Mouse (Mus musculus): Measurements from ENCODE around the gene Col26a1. TPM values are rescaled to one million over a fixed set of nuclear protein-coding genes. Genes with fewer than 3 reads are reported as not detected.

Col26a1 gene
- polyA plus RNA-seq, 1 experiment from 2014 or later, result 35.9 TPM

GRCm38 (mm10) chr5:136914183-136914582 lies 31.2 kb upstream of the Col26a1 start:
- no peak for ATAC-seq
- peaks cover 22% of the 10 kb centered on the region for H3K36me3 ChIP-seq (ENCODE audit: control insufficient read depth, insufficient read depth, low read length)
- no peaks in the 10 kb centered on the region for H3K27me3 ChIP-seq (replicated peaks; ENCODE audit: control insufficient read depth, insufficient read depth, low read length)
- peaks cover 2% of the 10 kb centered on the region for H3K4me1 ChIP-seq (ENCODE audit: control insufficient read depth, insufficient read depth, low read depth, low read length)
- whole genome bisulfite sequencing, result 90% methylated on average over 3 of the region's 3 CpGs
- no peak overlapping the region for H3K9ac ChIP-seq (ENCODE audit: low read depth, low read length)
- no peak overlapping the region for H3K4me2 ChIP-seq (ENCODE audit: low read length)
- no peak overlapping the region for H3K4me3 ChIP-seq (ENCODE audit: low read length)
- H3K9me3 ChIP-seq (ENCODE audit: control insufficient read depth, low read length), result no peaks in the 10 kb centered on the region
- no peak overlapping the region for H3K27ac ChIP-seq (ENCODE audit: low read depth, low read length)

GRCm38 (mm10) chr5:136907991-136908857 lies 25.2 kb upstream of the Col26a1 start, which contains the start of gene Ift22:
Gene Ift22, plus strand, starts transcription at chr5:136908150.
- ATAC-seq, result peak; percentile 97
- Histone ChIP-seq H3K4me1 (ENCODE audit: control insufficient read depth, insufficient read depth, low read depth, low read length) (peaks cover 12% of the 10 kb centered on the region), H3K4me3 (ENCODE audit: low read length) (peak within 1 kb of the TSS; percentile 82), H3K36me3 (ENCODE audit: control insufficient read depth, insufficient read depth, low read length) (peaks cover 16% of the 10 kb centered on the region), H3K27ac (ENCODE audit: low read depth, low read length) (peak within 1 kb of the TSS; percentile 66), H3K27me3 (replicated peaks; ENCODE audit: control insufficient read depth, insufficient read depth, low read length) (no peaks in the 10 kb centered on the region), H3K4me2 (ENCODE audit: low read length) (peak within 1 kb of the TSS; percentile 68), H3K9ac (ENCODE audit: low read depth, low read length) (peak within 1 kb of the TSS; percentile 85), H3K9me3 (ENCODE audit: control insufficient read depth, low read length) (no peaks in the 10 kb centered on the region)
- 9% methylated on average over 32 of the region's 32 CpGs for WGBS

- peak overlapping the region; percentile 66 for H3K27ac ChIP-seq (ENCODE audit: low read depth, low read length)
- 41% methylated on average over 9 of the region's 9 CpGs for WGBS
- no peaks in the 10 kb centered on the region for H3K27me3 ChIP-seq (replicated peaks; ENCODE audit: control insufficient read depth, insufficient read depth, low read length)
- peak; percentile 1; the same call in 1 of the 2 replicates for ATAC-seq
- no peaks in the 10 kb centered on the region for H3K9me3 ChIP-seq (ENCODE audit: control insufficient read depth, low read length)
- H3K4me1 ChIP-seq (ENCODE audit: control insufficient read depth, insufficient read depth, low read depth, low read length), result peaks cover 12% of the 10 kb centered on the region
- H3K36me3 ChIP-seq (ENCODE audit: control insufficient read depth, insufficient read depth, low read length), result peaks cover 10% of the 10 kb centered on the region
- H3K4me3 ChIP-seq (ENCODE audit: low read length), result peak overlapping the region; percentile 82
- peak overlapping the region; percentile 65 for H3K9ac ChIP-seq (ENCODE audit: low read depth, low read length)
- H3K4me2 ChIP-seq (ENCODE audit: low read length), result peak overlapping the region; percentile 68
These were observed 24.6 kb upstream of the Col26a1 start for GRCm38 (mm10) chr5:136907587-136907986.

- 54% methylated on average over 7 of the region's 7 CpGs for WGBS
- Histone ChIP-seq H3K4me1 (ENCODE audit: control insufficient read depth, insufficient read depth, low read depth, low read length) (peaks cover 12% of the 10 kb centered on the region), H3K4me3 (ENCODE audit: low read length) (no peak overlapping the region), H3K36me3 (ENCODE audit: control insufficient read depth, insufficient read depth, low read length) (no peaks in the 10 kb centered on the region), H3K9me3 (ENCODE audit: control insufficient read depth, low read length) (no peaks in the 10 kb centered on the region), H3K4me2 (ENCODE audit: low read length) (no peak overlapping the region), H3K27ac (ENCODE audit: low read depth, low read length) (no peak overlapping the region), H3K9ac (ENCODE audit: low read depth, low read length) (no peak overlapping the region), H3K27me3 (replicated peaks; ENCODE audit: control insufficient read depth, insufficient read depth, low read length) (no peaks in the 10 kb centered on the region)
- ATAC-seq, result no peak
These were observed 22.6 kb upstream of the Col26a1 start for GRCm38 (mm10) chr5:136905630-136906029.

GRCm38 (mm10) chr5:136904621-136905020 lies 21.6 kb upstream of the Col26a1 start:
- no peaks in the 10 kb centered on the region for H3K27me3 ChIP-seq (replicated peaks; ENCODE audit: control insufficient read depth, insufficient read depth, low read length)
- H3K9me3 ChIP-seq (ENCODE audit: control insufficient read depth, low read length), result no peaks in the 10 kb centered on the region
- no peak overlapping the region for H3K27ac ChIP-seq (ENCODE audit: low read depth, low read length)
- H3K9ac ChIP-seq (ENCODE audit: low read depth, low read length), result no peak overlapping the region
- no peak overlapping the region for H3K4me2 ChIP-seq (ENCODE audit: low read length)
- ATAC-seq, result no peak
- H3K36me3 ChIP-seq (ENCODE audit: control insufficient read depth, insufficient read depth, low read length), result no peaks in the 10 kb centered on the region
- H3K4me1 ChIP-seq (ENCODE audit: control insufficient read depth, insufficient read depth, low read depth, low read length), result peaks cover 12% of the 10 kb centered on the region
- whole genome bisulfite sequencing, result 58% methylated on average over 3 of the region's 3 CpGs
- no peak overlapping the region for H3K4me3 ChIP-seq (ENCODE audit: low read length)

- Histone ChIP-seq H3K36me3 (ENCODE audit: control insufficient read depth, insufficient read depth, low read length) (no peaks in the 10 kb centered on the region), H3K27ac (ENCODE audit: low read depth, low read length) (no peak overlapping the region), H3K9ac (ENCODE audit: low read depth, low read length) (no peak overlapping the region), H3K9me3 (ENCODE audit: control insufficient read depth, low read length) (no peaks in the 10 kb centered on the region), H3K4me1 (ENCODE audit: control insufficient read depth, insufficient read depth, low read depth, low read length) (no peaks in the 10 kb centered on the region), H3K4me3 (ENCODE audit: low read length) (no peak overlapping the region), H3K4me2 (ENCODE audit: low read length) (no peak overlapping the region), H3K27me3 (replicated peaks; ENCODE audit: control insufficient read depth, insufficient read depth, low read length) (no peaks in the 10 kb centered on the region)
- 56% methylated on average over 10 of the region's 10 CpGs for WGBS
- ATAC-seq, result no peak
These were observed 12.5 kb upstream of the Col26a1 start for GRCm38 (mm10) chr5:136895529-136895963.

GRCm38 (mm10) chr5:136894840-136895528 lies 12.0 kb upstream of the Col26a1 start:
- no peaks in the 10 kb centered on the region for H3K9me3 ChIP-seq (ENCODE audit: control insufficient read depth, low read length)
- no peaks in the 10 kb centered on the region for H3K4me1 ChIP-seq (ENCODE audit: control insufficient read depth, insufficient read depth, low read depth, low read length)
- H3K27ac ChIP-seq (ENCODE audit: low read depth, low read length), result no peak overlapping the region
- no peak overlapping the region for H3K4me2 ChIP-seq (ENCODE audit: low read length)
- no peaks in the 10 kb centered on the region for H3K27me3 ChIP-seq (replicated peaks; ENCODE audit: control insufficient read depth, insufficient read depth, low read length)
- H3K4me3 ChIP-seq (ENCODE audit: low read length), result no peak overlapping the region
- ATAC-seq, result no peak
- WGBS, result 74% methylated on average over 25 of the region's 25 CpGs
- H3K36me3 ChIP-seq (ENCODE audit: control insufficient read depth, insufficient read depth, low read length), result no peaks in the 10 kb centered on the region
- H3K9ac ChIP-seq (ENCODE audit: low read depth, low read length), result no peak overlapping the region

- Histone ChIP-seq H3K9ac (ENCODE audit: low read depth, low read length) (no peak overlapping the region), H3K4me3 (ENCODE audit: low read length) (no peak overlapping the region), H3K36me3 (ENCODE audit: control insufficient read depth, insufficient read depth, low read length) (no peaks in the 10 kb centered on the region), H3K27me3 (replicated peaks; ENCODE audit: control insufficient read depth, insufficient read depth, low read length) (no peaks in the 10 kb centered on the region; the same call in 1 of the 2 replicates), H3K4me2 (ENCODE audit: low read length) (no peak overlapping the region), H3K27ac (ENCODE audit: low read depth, low read length) (no peak overlapping the region), H3K9me3 (ENCODE audit: control insufficient read depth, low read length) (no peaks in the 10 kb centered on the region), H3K4me1 (ENCODE audit: control insufficient read depth, insufficient read depth, low read depth, low read length) (no peaks in the 10 kb centered on the region; the same call in 1 of the 2 replicates)
- ATAC-seq, result no peak
- WGBS, result 71% methylated on average over 19 of the region's 19 CpGs
These were observed 5.7 kb upstream of the Col26a1 start for GRCm38 (mm10) chr5:136888539-136889355.
